Mouse (Mus musculus) urinary bladder, adult 2 months (tissue): ENCODE results near the gene Pogk. TPM values are rescaled to one million over a fixed set of nuclear protein-coding genes. Genes with fewer than 3 reads are reported as not detected.

Source experiments
- DNase-seq: peaks from one replicate; pipeline ENCODE4 v3.0.0; 2022; ENCODE audit warnings: low spot score
- polyA plus RNA-seq: library from polyadenylated mRNA; depleted of rRNA; stranded (reverse); fragments of >200 nt; gene quantifications from 2 replicates; pipeline ENCODE4 v1.2.3, GENCODE M21; 2012; rRNA removed

Gene Pogk
- polyA plus RNA-seq, 1 experiment = 10.5 TPM

GRCm38 (mm10) chr1:166379013-166379629 is 30.5 kb downstream of the Pogk start, which contains the start of gene Tada1:
Gene Tada1, plus strand, starts transcription at chr1:166379097.
- DNase-seq = peak; percentile 90

GRCm38 (mm10) chr1:166378431-166379012 is 31.1 kb downstream of the Pogk start:
- DNase-seq = no peak

GRCm38 (mm10) chr1:166377171-166377570 is 32.5 kb downstream of the Pogk start:
- no peak for DNase-seq

GRCm38 (mm10) chr1:166363122-166363521 is 46.5 kb downstream of the Pogk start:
- DNase-seq = no peak

- DNase-seq = no peak
Observed at GRCm38 (mm10) chr1:166362659-166363058, 47.0 kb downstream of the Pogk start.

GRCm38 (mm10) chr1:166361842-166362241 is 47.8 kb downstream of the Pogk start:
- DNase-seq = no peak

GRCm38 (mm10) chr1:166360896-166361295 is 48.8 kb downstream of the Pogk start:
- DNase-seq = no peak

GRCm38 (mm10) chr1:166360157-166360855 is 49.4 kb downstream of the Pogk start:
- DNase-seq = peak; percentile 79

- no peak for DNase-seq
Observed at GRCm38 (mm10) chr1:166349751-166350150, 59.9 kb downstream of the Pogk start.

- DNase-seq = no peak
Observed at GRCm38 (mm10) chr1:166349341-166349740, 60.3 kb downstream of the Pogk start.

GRCm38 (mm10) chr1:166346906-166347305 is 62.8 kb downstream of the Pogk start:
- DNase-seq = no peak

GRCm38 (mm10) chr1:166345602-166346001 is 64.1 kb downstream of the Pogk start:
- no peak for DNase-seq

- no peak for DNase-seq
Observed at GRCm38 (mm10) chr1:166344300-166345077, 65.2 kb downstream of the Pogk start.

- DNase-seq = no peak
Observed at GRCm38 (mm10) chr1:166343586-166343985, 66.1 kb downstream of the Pogk start.

- DNase-seq = no peak
Observed at GRCm38 (mm10) chr1:166342539-166342938, 67.1 kb downstream of the Pogk start.

GRCm38 (mm10) chr1:166342060-166342459 is 67.6 kb downstream of the Pogk start:
- no peak for DNase-seq

- DNase-seq = no peak
Observed at GRCm38 (mm10) chr1:166339110-166339509, 70.6 kb downstream of the Pogk start.

Other genes starting within 250 kb of the Pogk start
- gene Mael, start 171.1 kb downstream of the Pogk start, polyA plus RNA-seq = not detected in 2 replicates
- gene Ildr2, start 155.7 kb downstream of the Pogk start, polyA plus RNA-seq = 2.7 and 3.4 TPM in 2 replicates
- gene Tada1, start 30.8 kb downstream of the Pogk start, polyA plus RNA-seq = 20.7 and 24.5 TPM in 2 replicates
- not detected in 2 replicates for gene Gm4846, start 87.7 kb upstream of the Pogk start, polyA plus RNA-seq
- not detected in 2 replicates for gene Gm4847, start 237.8 kb upstream of the Pogk start, polyA plus RNA-seq